Mouse (Mus musculus) urinary bladder, postnatal 25 days (tissue): ENCODE measurements around the gene Vmn1r116.
"Not testable (repeated sequence)": the region's sequence is repeated elsewhere in the genome, so short reads cannot be mapped to it uniquely, and the experiment has no call there.

Source experiments
- DNase-seq: peaks from one replicate; pipeline ENCODE4 v3.0.0; 2022; ENCODE audit warnings: low spot score

Gene Vmn1r116

DNA sequence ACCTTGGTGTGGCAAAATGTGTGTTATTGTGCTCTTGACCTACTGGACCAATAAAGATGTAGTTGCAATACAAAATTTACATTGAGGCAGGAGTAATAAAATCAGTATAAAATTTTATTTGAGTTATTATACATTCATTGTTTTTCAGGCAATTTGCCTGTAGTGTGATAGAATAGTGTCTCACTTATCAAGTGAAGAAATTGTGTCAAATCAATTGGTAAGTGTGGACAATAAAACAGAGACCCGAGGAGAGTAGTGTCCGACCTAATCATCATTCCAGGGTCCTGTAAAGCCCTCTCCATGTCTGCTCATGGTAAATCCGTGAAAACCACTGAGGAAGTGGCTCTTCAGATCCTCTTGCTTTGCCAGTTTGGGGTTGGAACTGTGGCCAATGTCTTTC is at the start of gene Vmn1r116:
Vmn1r116 (plus strand) TSS at position 301 of the 400 bp plus-strand sequence.
- not testable (repeated sequence) for DNase-seq

GRCm38 (mm10) chr7:20844885-20845284 is 27.2 kb upstream of the Vmn1r116 start, which contains the start of gene Vmn1r115:
Gene Vmn1r115 (minus strand): TSS chr7:20844985.
- DNase-seq: not testable (repeated sequence)

GRCm38 (mm10) chr7:20884021-20884420 is 12.0 kb downstream of the Vmn1r116 start, which contains the start of gene Vmn1r117:
Gene Vmn1r117 (minus strand): TSS chr7:20884121.
- DNase-seq: not testable (repeated sequence)

- not testable (repeated sequence) for DNase-seq
Observed at GRCm38 (mm10) chr7:20912247-20912646, 40.2 kb downstream of the Vmn1r116 start, which contains the start of gene Vmn1r118. Gene Vmn1r118 (minus strand): TSS chr7:20912347.
